Mouse (Mus musculus) embryonic facial prominence, embryonic 13.5 days (tissue): ENCODE measurements around the gene Cmah. TPM values are rescaled to one million over a fixed set of nuclear protein-coding genes. Genes with fewer than 3 reads are reported as not detected.
"Not testable (repeated sequence)": the region's sequence is repeated elsewhere in the genome, so short reads cannot be mapped to it uniquely, and the experiment has no call there.

ENCODE experiments used
- ATAC-seq: fragments of 200-750 bp; cut with Nextera tagmentation; 2 replicates; pipeline ENCODE4 v1.8.0; 2017; ENCODE audit warnings: low read depth; ENCODE audit not compliant: insufficient number of reproducible peaks, insufficient read depth, low FRiP score, low TSS enrichment
- H3K27ac ChIP-seq: fragments of 300-500 bp; sonication (generic); 2 replicates; pipeline ENCODE4 v1.5.1; 2015; ENCODE audit warnings: moderate library complexity, mild to moderate bottlenecking, inconsistent platforms
- H3K27me3 ChIP-seq: fragments of 300-500 bp; sonication (generic); 2 replicates; pipeline ENCODE4 v1.6.1; 2015; ENCODE audit warnings: mild to moderate bottlenecking, inconsistent platforms
- H3K36me3 ChIP-seq: fragments of 300-500 bp; sonication (generic); 2 replicates; pipeline ENCODE4 v1.6.1; 2015; ENCODE audit warnings: mild to moderate bottlenecking, inconsistent platforms
- H3K4me1 ChIP-seq: fragments of 300-500 bp; sonication (generic); 2 replicates; pipeline ENCODE4 v1.6.1; 2015; ENCODE audit warnings: inconsistent platforms
- H3K4me2 ChIP-seq: fragments of 300-500 bp; sonication (generic); 2 replicates; pipeline ENCODE4 v1.6.1; 2015; ENCODE audit warnings: moderate library complexity, mild to moderate bottlenecking, inconsistent platforms
- H3K4me3 ChIP-seq: fragments of 300-500 bp; sonication (generic); 2 replicates; pipeline ENCODE4 v1.5.1; 2015; ENCODE audit warnings: mild to moderate bottlenecking, inconsistent platforms
- H3K9ac ChIP-seq: fragments of 300-500 bp; sonication (generic); 2 replicates; pipeline ENCODE4 v1.6.1; 2015; ENCODE audit warnings: mild to moderate bottlenecking, inconsistent platforms
- H3K9me3 ChIP-seq: fragments of 300-500 bp; sonication (generic); 2 replicates; pipeline ENCODE4 v1.6.1; 2016; ENCODE audit warnings: inconsistent platforms
- WGBS: fragments of 180-500 bp; shearing (Covaris S2); methylation state at CpG from one replicate; pipeline ENCODE4 v1.1.7; 2015; ENCODE audit warnings: mixed read lengths; 5-methylcytosine and 5-hydroxymethylcytosine counted together
- polyA plus RNA-seq: library from polyadenylated mRNA; unstranded; fragments of >200 nt; fragmentation: Nextera tagmentation; extraction: Ambion mirVana; gene quantifications from 2 replicates; pipeline ENCODE4 v1.2.1, GENCODE M21; 2015

Cmah gene
- polyA plus RNA-seq, 1 experiment from 2014 or later, result 0.22 TPM

DNA sequence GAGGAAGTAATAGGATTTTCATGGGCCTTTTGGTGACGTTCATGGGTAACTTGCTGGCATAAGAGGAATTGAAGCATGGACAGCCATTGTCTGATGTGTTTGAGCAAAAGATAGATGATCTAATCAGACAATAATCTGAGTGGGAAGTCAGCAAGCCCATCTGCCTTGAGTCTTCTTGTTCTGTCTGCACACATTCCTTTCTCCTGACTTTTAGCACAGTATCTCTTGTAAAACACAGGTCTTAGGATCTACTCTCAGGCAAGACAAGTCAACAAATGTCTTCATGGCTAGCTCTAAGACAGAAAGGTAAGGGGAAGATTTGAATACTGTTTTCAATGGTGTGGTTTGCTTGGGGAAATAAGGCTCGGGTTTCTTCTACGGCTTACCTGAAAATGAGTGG, 70.0 kb downstream of the Cmah start:
- Histone ChIP-seq H3K4me3 (no peak overlapping the region), H3K4me1 (peaks cover 11% of the 10 kb centered on the region), H3K27ac (no peak overlapping the region), H3K27me3 (no peaks in the 10 kb centered on the region), H3K9ac (no peak overlapping the region), H3K4me2 (no peak overlapping the region), H3K36me3 (no peaks in the 10 kb centered on the region), H3K9me3 (no peaks in the 10 kb centered on the region)
- ATAC-seq, result no peak
- WGBS, result 83% methylated on average over 3 of the region's 3 CpGs

DNA sequence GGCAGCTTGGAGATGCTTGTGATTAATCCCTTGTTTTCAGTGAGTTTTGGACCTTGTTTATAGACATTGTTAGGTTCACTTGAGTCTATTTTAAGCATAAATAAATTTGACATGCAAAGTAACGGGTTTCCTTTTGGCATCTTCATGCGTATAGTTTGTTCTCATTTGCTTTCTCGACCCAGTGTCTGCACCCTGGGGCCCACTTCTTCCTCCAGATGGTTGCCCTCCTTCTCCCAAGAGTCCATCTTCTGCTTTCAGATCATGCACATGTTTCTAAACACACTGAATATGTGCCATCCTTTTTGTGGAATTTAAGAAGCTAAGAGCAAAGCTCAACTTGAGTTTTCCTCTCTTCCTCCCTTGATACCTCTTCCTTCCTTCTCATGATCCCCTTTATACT, 71.3 kb downstream of the Cmah start:
- Histone ChIP-seq H3K27me3 (no peaks in the 10 kb centered on the region), H3K4me2 (no peak overlapping the region), H3K4me1 (peaks cover 3% of the 10 kb centered on the region; the same call in 1 of the 2 replicates), H3K4me3 (no peak overlapping the region), H3K9ac (no peak overlapping the region), H3K9me3 (no peaks in the 10 kb centered on the region), H3K36me3 (no peaks in the 10 kb centered on the region), H3K27ac (no peak overlapping the region)
- WGBS, result 70% methylated on average over 3 of the region's 3 CpGs
- ATAC-seq, result no peak

DNA sequence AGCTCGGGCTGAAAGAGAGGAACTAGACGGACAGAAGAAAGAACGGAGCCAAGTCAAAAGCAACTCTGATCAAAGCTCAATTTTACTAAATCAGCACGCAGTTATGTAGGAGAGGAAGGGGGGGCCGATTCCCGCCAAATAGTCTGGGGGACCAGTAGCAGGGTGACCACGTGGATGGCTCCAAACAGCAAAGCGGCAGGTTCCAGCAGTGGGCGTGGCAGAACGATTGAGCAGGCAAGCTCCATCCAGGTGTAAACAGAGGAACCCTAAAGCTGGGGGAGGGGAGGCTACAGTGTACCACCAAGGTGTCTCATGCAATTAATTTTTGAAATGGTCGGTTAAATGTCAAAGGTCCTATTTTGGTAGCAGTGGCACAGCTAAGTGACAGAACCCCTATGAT, 74.6 kb downstream of the Cmah start:
- 20% methylated on average over 11 of the region's 11 CpGs for WGBS
- H3K27me3 ChIP-seq, ATAC-seq, H3K9me3 ChIP-seq, H3K4me1 ChIP-seq, H3K4me3 ChIP-seq, H3K9ac ChIP-seq, H3K36me3 ChIP-seq, H3K27ac ChIP-seq: not testable (repeated sequence)
- peak overlapping the region; percentile 48 for H3K4me2 ChIP-seq

- no peak for ATAC-seq
- no peak overlapping the region for H3K9ac ChIP-seq
Measured at GRCm38 (mm10) chr13:24403054-24403453, 75.8 kb downstream of the Cmah start.

DNA sequence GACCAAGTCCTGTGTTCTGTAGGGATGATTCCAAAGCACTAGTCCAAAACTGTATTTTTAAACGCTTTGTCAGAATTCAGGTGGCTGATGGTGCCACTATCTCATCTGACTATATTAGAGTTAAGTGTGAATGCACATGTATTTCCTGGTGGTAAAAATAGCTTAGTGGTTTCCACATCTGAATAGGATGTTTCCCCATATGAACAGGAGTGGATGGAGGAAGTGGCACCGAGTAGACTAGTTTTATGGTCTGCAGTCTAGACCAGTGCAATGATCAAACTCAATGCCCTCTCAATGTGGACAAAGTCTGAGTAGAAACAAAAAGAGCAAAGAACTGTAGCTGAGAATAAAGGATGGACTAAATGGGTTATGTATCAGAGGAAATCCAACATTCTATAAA, 79.6 kb downstream of the Cmah start:
- no peaks in the 10 kb centered on the region for H3K9me3 ChIP-seq
- H3K27me3 ChIP-seq, result no peaks in the 10 kb centered on the region
- no peak overlapping the region for H3K27ac ChIP-seq
- H3K9ac ChIP-seq, result no peak overlapping the region
- no peak overlapping the region for H3K4me2 ChIP-seq
- no peak for ATAC-seq
- no peaks in the 10 kb centered on the region for H3K4me1 ChIP-seq
- H3K4me3 ChIP-seq, result no peak overlapping the region
- H3K36me3 ChIP-seq, result no peaks in the 10 kb centered on the region
- 82% methylated on average over 2 of the region's 2 CpGs for WGBS

More at GRCm38 (mm10) chr13:24403054-24403453, 75.8 kb downstream of the Cmah start:
- no peaks in the 10 kb centered on the region for H3K27me3 ChIP-seq
- H3K4me3 ChIP-seq, result no peak overlapping the region
- no peaks in the 10 kb centered on the region for H3K9me3 ChIP-seq
- H3K4me1 ChIP-seq, result no peaks in the 10 kb centered on the region
- H3K4me2 ChIP-seq, result no peak overlapping the region
- no peaks in the 10 kb centered on the region for H3K36me3 ChIP-seq
- no peak overlapping the region for H3K27ac ChIP-seq

DNA sequence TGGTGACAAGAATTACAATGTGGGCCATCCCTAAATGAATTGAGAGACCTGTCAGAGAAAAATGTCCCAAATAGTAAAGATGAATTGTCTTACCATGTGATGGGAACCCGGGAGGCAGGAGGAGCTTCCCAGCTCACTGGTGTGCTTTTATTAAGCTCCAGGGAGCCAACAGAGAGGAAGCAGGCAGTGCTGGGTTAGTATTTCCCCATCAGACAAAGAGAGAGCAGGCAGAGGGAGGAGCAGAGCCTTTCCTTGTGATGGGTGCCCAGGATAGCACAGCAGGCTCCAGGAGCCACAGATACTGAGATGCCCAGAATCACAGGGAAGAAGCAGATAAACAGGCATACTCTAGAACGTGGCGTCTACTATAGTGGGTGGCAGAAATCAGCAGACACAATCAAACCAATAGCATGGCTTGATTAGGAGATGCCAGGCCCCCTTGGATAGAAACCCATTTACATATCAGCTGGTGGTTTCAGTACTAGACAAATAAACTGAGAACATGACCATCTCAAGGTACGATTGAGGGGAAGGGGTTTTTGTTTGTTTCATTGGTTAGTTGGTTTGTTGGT, 87.5 kb downstream of the Cmah start:
- WGBS, result 60% methylated on average over 4 of the region's 4 CpGs
- no peaks in the 10 kb centered on the region for H3K36me3 ChIP-seq
- no peaks in the 10 kb centered on the region for H3K4me1 ChIP-seq
- H3K4me3 ChIP-seq, result no peak overlapping the region
- no peak overlapping the region for H3K4me2 ChIP-seq
- no peak overlapping the region for H3K9ac ChIP-seq
- no peaks in the 10 kb centered on the region for H3K27me3 ChIP-seq
- H3K9me3 ChIP-seq, result no peaks in the 10 kb centered on the region
- H3K27ac ChIP-seq, result no peak overlapping the region
- no peak for ATAC-seq

DNA sequence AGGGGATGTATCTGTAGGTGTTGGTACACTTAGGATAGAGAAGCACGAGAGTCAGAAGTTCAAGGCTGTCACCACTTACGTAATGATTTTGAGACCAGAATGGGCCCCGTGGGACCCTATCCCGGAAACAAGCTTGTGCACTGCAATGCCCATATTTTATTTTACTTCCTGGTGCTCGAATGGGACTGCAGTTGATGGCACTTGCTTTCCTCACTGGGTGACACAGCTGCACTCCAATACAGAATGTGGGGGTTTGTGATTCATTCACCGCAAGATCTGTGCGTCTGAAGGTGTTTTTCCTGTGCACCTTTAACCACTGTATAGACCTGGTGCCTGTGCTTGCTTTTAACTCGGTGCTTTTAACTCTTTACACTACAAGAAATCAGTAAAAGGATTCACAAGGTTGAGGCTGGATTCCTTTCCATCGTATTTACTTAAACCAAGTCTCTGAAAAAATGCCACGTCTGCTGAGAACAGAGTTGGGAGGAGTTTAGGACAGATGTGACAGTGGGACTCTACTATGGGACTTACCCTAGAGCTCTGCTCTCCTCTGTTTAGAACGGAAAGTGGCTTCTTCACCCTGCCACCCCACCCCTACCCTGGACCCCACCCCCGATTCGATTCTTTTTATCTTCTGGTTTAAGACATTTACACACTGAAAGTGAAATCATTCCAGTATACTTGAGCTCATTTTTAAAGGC, 88.5 kb downstream of the Cmah start:
- H3K27ac ChIP-seq, result no peak overlapping the region
- H3K4me1 ChIP-seq, result no peaks in the 10 kb centered on the region
- 74% methylated on average over 13 of the region's 13 CpGs for WGBS
- no peaks in the 10 kb centered on the region for H3K36me3 ChIP-seq
- H3K27me3 ChIP-seq, result no peaks in the 10 kb centered on the region
- H3K9ac ChIP-seq, result no peak overlapping the region
- H3K4me2 ChIP-seq, result no peak overlapping the region
- H3K4me3 ChIP-seq, result no peak overlapping the region
- no peaks in the 10 kb centered on the region for H3K9me3 ChIP-seq
- no peak for ATAC-seq

DNA sequence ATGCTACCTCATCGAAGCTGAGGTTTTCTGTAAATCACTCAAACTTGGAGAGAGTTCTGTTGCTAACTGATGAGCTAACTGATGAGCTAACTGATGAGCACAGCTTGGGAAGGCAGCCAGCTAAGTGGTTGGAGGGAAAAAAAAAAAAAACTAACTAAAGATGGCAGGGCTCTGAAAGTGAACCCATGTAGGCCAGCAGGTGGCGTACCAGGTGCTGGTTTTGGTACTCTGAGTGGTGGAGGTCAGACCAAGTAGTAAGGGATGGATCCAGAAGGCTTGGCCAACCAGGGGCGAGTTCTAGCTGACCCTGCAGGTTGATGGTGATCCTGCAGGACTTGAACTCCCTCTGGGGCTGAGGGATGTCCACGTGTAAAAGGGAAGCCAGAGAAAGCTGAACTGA, 89.2 kb downstream of the Cmah start:
- 41% methylated on average over 4 of the region's 4 CpGs for WGBS
- H3K27me3 ChIP-seq, result no peaks in the 10 kb centered on the region
- H3K9me3 ChIP-seq, result no peaks in the 10 kb centered on the region
- no peak overlapping the region for H3K4me2 ChIP-seq
- H3K9ac ChIP-seq, result no peak overlapping the region
- no peak overlapping the region for H3K4me3 ChIP-seq
- H3K4me1 ChIP-seq, result no peaks in the 10 kb centered on the region
- ATAC-seq, result no peak
- H3K27ac ChIP-seq, result no peak overlapping the region
- H3K36me3 ChIP-seq, result no peaks in the 10 kb centered on the region

- H3K9ac ChIP-seq, result no peak overlapping the region
- no peak overlapping the region for H3K4me3 ChIP-seq
- H3K4me2 ChIP-seq, result no peak overlapping the region
- 64% methylated on average over 1 of the region's 1 CpGs for WGBS
- no peak overlapping the region for H3K27ac ChIP-seq
- ATAC-seq, result no peak
- H3K27me3 ChIP-seq, result no peaks in the 10 kb centered on the region
- no peaks in the 10 kb centered on the region for H3K9me3 ChIP-seq
- no peaks in the 10 kb centered on the region for H3K4me1 ChIP-seq
- no peaks in the 10 kb centered on the region for H3K36me3 ChIP-seq
Measured at GRCm38 (mm10) chr13:24418024-24418423, 90.8 kb downstream of the Cmah start.

- H3K27me3 ChIP-seq, result no peaks in the 10 kb centered on the region
- no peaks in the 10 kb centered on the region for H3K9me3 ChIP-seq
- H3K4me2 ChIP-seq, result no peak overlapping the region
- H3K4me3 ChIP-seq, result no peak overlapping the region
- H3K36me3 ChIP-seq, result no peaks in the 10 kb centered on the region
- WGBS, result 81% methylated on average over 4 of the region's 4 CpGs
- no peak overlapping the region for H3K27ac ChIP-seq
- no peak for ATAC-seq
- no peaks in the 10 kb centered on the region for H3K4me1 ChIP-seq
- no peak overlapping the region for H3K9ac ChIP-seq
Measured at GRCm38 (mm10) chr13:24418814-24419213, 91.6 kb downstream of the Cmah start.

DNA sequence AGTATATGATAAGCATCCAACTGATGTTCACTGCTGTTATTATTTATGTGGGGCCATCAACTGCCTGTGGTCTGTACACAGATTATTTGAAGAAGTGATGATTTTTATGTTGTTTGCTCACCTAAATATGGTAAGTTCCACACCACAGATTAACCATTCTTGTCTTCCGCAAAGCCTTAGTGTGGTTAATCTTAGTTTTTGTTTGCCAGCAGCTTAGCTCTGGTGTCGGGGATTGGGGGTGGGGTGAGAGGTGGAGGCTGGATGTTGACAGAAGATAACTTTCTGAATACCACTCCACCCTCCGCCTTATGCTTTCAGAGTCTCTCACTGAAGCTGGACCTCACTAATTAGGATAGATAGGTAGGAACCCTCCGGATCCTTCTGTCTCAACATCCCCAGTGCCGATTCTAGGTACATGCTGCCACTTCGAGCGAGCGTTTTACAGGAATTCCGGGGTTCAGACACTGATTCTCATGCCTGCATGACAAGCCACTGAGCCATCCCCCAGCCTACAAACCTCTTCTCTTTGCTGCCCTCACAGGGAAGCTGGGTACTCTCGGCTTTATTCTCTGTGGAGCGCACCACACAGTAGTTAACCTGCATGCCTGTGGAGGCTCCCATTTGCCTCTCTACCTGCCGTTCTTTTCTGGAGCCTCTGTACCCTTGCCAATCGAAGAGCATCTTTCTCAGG, 92.5 kb downstream of the Cmah start:
- WGBS, result 83% methylated on average over 13 of the region's 13 CpGs
- no peak for ATAC-seq
- H3K4me3 ChIP-seq, result no peak overlapping the region
- H3K27me3 ChIP-seq, result no peaks in the 10 kb centered on the region
- H3K36me3 ChIP-seq, result no peaks in the 10 kb centered on the region
- no peak overlapping the region for H3K9ac ChIP-seq
- H3K4me1 ChIP-seq, result no peaks in the 10 kb centered on the region
- H3K4me2 ChIP-seq, result no peak overlapping the region
- no peaks in the 10 kb centered on the region for H3K9me3 ChIP-seq
- no peak overlapping the region for H3K27ac ChIP-seq

GRCm38 (mm10) chr13:24421987-24422386, 94.8 kb downstream of the Cmah start:
- H3K27me3 ChIP-seq, result no peaks in the 10 kb centered on the region
- no peaks in the 10 kb centered on the region for H3K4me1 ChIP-seq
- no peaks in the 10 kb centered on the region for H3K9me3 ChIP-seq
- ATAC-seq, result no peak
- H3K36me3 ChIP-seq, result no peaks in the 10 kb centered on the region
- WGBS, result 52% methylated on average over 3 of the region's 3 CpGs
- H3K9ac ChIP-seq, result no peak overlapping the region
- no peak overlapping the region for H3K4me3 ChIP-seq
- no peak overlapping the region for H3K4me2 ChIP-seq
- no peak overlapping the region for H3K27ac ChIP-seq
